Mouse (Mus musculus) monocyte, adult 2 months (primary cell): ENCODE results near the gene Gnl1.
"Not testable (repeated sequence)": the region's sequence is repeated elsewhere in the genome, so short reads cannot be mapped to it uniquely, and the experiment has no call there.

Experiments used
- DNase-seq, 2 experiments: peaks; one replicate each; pipeline ENCODE4 v3.0.0; 2022; ENCODE audit warnings: low spot score in 2 of 2, low read depth in 1 of 2

The Gnl1 gene

DNA sequence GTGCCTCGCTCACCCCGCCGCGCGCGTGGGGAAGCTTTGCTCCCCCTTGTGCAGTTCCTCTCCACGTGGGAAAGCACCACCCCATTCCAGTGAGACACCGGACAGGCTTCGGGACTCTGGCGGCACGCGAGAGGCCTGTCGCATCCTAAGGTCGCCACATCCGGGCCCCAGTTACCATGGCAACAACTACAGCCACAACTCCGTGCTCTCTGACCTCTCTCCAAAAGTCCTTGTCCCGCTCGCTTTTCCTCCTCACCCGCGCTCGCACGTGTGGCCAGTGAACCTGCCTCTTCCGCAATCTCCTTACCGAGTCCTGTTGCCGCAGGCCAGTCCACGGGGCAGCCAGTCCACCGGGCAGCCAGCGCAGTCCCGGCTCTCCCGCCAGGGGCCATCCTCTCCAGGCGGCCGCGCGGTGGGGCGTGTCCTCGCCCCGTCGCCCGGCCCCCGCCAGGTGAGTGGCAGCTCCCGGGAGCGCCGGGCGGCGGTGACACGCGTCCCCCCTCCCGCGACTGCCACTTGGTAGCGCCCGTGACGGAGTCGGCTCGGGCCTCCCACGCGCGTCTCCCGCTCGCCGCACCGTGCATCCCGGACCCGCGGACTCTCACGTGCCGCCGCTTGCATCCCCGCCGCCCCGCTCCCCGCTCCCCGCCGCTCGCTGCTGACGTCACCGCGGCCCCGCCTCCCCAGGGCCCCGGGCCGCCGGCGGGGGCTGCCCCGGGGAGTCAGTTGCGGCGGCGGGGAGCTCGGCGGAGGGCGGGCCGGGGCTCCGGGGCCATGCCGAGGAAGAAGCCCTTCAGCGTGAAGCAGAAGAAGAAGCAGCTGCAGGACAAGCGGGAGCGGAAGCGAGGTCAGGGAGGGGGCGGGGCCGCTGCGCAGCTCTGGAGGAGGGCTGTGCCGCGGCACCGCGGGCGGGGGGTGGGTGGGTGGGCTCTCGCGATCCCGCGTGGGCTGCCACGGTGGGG, at the start of gene Gnl1, which contains the start of gene Prr3:
Gene Gnl1 (plus strand): TSS at position 451 of the 962 bp plus-strand sequence.
Gene Prr3 (minus strand): TSS at position 836 of the 962 bp plus-strand sequence.
- peak; percentile 83 to 90 for DNase-seq

- DNase-seq: no peak
These were observed 49.0 kb upstream of the Gnl1 start for GRCm38 (mm10) chr17:35930627-35931026.

DNA sequence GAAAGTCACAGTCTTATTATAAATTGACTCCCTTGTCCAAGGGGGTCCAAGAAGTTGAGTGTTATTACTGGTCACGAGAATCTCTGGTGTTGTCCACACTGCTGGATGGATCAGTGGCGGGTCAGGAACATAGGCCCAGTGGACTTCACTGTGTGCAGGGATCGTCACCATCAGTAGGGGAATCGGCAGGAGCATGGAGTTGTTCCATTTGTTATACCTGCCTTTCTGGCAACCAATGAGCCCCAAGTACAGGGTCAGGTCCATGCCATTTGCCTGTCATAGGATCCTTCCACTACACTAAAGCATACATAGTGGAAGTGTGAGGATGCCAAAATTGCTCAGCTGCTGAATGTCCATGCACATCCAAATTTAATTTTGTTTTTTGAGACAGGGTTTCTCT, 47.0 kb upstream of the Gnl1 start:
- no peak for DNase-seq

DNA sequence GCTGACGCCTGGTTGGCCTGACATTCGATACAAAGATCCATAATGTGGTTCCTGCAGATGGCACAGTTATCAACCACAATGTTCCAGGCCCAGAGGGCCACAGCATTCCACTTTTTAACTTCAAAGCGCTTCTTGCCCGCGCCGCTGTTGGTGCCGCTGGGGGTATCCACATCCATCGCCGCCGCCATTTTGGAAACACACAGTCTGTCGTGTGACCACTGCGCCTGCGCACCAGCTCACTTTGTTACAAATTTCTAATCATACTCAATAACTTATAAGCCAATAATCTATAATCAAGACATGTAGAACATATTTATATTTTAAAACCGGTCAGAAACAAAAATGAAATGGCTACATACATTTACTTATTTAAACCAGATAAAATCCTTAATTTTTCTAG, 43.9 kb upstream of the Gnl1 start:
- DNase-seq: not testable (repeated sequence)

DNA sequence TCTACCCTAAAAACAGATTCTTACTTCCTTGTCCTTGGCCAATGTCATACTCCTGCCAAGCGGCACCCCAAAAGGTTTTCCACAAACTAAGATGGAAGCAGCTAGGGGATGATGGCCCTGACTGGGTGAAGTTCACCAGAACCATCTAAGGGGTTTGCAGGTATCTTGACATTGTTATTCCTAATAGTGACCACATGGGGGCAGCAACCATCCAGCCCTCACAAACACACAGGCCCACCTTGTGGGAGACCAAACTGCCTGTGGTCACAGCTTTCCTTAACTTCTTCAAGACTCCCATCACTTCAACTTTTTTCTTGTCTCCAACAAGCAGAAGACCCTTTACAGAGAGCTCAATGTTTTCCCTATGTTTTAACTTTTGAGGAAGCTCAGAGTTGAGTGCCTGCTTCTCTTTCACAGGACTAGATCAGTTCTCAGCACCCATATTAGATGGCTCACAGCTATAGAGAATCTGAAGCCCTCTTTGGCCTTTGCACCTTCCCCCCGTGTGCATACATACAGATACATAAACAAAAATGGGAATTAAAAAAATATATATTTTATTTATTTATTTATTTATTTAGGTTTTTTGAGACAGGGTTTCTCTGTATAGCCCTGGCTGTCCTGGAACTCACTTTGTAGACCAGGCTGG, 41.8 kb upstream of the Gnl1 start:
- no peak for DNase-seq

DNA sequence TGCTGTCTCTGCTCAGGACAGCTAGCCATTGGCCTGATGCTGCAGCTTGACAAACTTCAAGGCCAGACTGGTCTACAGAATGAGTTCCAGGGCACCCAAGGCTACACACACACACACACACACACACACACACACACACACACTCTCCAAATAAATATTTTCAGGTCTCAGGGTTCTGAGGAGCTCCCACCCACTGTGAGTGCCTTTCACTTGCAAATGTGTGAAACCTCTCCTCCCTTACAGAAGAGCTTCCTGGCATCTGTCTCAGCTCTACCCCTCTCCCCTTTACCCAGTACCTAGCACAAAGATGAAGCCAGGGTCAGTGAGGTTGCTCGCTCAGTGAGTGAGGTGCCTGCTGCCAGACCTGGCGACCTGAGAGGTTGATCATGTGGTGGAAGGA, 40.5 kb upstream of the Gnl1 start:
- DNase-seq: no peak

- no peak for DNase-seq
These were observed 39.7 kb upstream of the Gnl1 start for GRCm38 (mm10) chr17:35939941-35940340.

GRCm38 (mm10) chr17:35950946-35951345, 28.7 kb upstream of the Gnl1 start:
- DNase-seq: not testable (repeated sequence)

GRCm38 (mm10) chr17:35952559-35952958, 27.1 kb upstream of the Gnl1 start:
- not testable (repeated sequence) for DNase-seq

DNA sequence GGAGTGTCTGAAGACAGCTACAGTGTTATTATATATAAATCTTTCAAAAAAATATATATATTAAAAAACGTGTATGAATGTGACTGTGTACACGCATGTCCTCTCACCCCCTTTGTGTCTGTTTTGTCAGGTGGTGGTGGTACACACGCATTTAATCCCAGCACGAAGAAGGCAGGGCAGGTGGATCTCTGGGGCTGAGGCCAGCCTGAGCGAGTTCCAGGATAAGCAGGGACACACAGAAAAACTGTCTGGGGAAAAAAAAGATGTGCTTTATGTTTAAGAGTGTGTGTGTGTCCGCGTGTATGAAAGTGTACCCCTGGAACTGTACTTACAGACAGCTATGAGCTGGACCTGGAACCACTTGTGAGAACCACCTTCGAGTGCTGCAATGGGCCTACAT, 25.0 kb upstream of the Gnl1 start:
- DNase-seq: no peak

DNA sequence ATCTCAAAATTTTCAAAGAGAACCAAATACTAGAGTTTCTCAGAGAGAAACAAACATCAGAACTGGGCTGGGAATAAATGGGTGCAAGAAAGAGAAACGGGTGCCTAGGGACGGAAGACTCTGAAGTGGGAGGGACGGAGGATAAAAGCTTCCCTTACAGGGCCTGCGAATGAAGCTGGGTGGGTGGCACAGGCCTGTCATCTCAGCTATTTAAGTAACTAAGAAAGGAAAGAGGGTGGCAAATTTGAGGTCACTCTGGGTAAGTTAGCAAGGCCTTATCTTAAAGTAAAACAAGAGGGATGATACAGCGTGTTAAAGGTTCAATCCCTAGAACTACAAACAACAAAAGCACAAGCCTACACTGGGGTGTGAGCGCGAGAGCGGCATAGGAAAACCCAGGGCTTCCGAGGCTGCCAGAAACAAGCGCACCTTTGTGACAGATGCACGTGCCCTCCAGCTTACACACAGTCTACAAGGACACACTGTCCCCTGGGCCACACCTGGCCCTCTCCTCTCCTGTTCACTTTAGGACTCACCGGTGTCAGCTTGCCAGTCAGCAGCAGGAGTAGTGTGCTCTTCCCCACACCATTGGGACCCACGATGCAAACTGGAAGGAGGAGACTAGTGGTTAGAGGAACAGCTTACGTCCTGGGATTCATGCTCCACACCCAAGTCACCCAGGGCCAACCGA, 21.0 kb upstream of the Gnl1 start:
- DNase-seq: no peak

DNA sequence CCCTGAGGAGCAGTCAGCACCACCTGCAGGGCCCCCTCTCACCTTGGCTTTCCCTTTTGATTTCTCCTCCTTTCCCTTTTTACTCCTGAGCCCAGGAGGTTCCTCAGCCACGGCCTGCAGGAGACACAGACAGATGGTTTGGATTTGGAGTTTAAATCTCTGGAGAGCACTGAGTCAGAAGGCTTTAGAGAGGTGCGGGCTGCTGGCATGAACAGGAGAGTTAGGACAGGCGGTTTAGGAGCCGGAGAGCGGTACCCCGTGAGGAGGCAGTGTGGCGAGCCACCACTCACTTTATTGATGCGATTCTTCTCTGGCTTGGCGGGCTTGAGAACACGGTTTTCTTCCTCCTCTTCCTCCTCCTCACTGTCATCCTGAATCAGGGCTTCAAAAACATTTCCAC, 16.4 kb upstream of the Gnl1 start:
- no peak for DNase-seq

DNA sequence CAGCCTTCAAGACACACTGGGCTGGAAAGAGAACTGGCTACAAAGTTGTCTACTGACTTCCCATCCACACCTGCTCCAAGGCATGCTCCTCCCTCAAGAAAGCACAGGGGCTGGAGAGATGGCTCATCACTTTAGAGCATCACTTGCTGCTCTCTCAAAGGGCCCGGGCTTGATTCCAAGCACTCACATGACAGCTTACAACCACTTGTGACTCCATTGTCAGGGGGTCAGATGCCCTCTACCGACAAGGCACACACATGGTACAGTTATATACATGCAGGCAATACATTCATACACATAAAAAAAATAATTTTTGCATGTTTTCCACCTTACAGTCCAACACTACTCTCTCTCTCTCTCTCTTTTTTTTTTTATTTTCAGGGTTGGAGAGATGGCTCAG, 12.0 kb upstream of the Gnl1 start:
- DNase-seq: no peak

DNA sequence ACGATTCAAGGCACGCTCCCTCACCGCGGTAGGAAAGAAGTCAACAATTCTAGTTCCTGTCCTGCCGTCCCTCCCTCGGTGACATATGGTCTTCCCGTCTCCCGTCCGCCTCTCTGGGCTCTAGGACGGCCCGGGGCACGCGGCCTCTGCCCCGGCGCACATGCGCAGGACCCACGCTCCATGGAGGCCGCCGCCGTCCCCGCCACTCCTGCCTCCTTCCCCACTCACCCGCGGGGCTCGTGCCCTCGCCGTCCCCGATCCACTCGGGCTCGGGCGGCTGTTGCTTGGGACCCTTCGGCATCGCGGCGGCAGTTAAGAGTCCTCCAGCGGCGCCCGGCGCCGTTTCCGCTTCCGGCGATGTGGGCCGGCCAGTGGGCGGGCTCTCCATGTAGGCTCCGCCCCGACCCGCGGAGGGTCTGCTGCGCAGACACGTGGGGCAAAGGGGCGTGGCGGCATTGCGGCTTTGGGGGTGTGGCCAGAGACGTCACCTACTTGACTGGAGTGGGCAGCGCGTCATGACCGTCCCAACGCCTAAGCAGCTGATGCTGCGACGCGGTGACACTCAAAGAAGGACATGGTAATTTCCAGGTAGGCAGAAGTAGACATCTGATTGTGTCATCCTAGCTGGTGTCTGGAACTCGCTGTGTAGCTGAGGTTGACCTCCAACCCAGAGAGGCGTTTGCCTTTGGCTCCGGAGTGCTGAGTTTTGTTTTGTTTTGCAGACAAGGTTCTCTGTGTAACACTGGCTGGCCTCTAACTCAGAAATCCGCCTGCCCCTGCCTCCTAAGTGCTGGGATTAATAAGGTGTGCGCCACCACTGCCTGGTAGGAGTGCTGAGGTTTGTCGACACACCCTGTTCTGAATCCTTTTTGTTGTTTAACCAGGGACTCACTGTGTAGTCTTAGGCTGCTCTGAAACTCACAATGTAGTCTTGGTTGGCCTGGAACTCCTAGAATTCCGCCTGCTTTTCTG, 9.9 kb upstream of the Gnl1 start, which contains the start of gene Abcf1:
Gene Abcf1 (minus strand): TSS at position 344 of the 972 bp plus-strand sequence.
- peak; percentile 98 to 100 for DNase-seq

GRCm38 (mm10) chr17:35972131-35972530, 7.5 kb upstream of the Gnl1 start:
- DNase-seq: no peak

- DNase-seq: no peak
These were observed 745 bp upstream of the Gnl1 start for GRCm38 (mm10) chr17:35978811-35979400.

GRCm38 (mm10) chr17:35980363-35980754, 708 bp downstream of the Gnl1 start:
- peak in 1 of 2 experiments; percentile 24 for DNase-seq

DNA sequence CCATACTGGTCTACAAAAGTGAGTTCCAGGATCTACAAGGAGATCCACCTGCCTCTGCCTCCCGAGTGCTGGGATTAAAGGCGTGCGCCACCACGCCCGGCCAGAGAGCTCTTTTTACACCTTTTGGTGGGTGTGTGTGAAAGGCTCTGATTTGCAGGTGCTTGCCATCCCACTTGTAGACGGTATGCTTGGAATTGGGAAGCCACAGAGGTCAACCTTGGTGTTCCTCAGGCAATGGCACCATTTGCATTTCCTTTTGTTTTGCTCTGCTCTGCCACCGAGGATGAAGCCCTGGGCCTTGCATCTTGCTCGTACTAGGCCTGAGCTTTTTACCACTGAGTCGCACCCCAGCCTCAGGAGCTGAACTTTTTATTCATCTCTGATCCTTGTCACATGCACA, 2.1 kb downstream of the Gnl1 start:
- no peak for DNase-seq

DNA sequence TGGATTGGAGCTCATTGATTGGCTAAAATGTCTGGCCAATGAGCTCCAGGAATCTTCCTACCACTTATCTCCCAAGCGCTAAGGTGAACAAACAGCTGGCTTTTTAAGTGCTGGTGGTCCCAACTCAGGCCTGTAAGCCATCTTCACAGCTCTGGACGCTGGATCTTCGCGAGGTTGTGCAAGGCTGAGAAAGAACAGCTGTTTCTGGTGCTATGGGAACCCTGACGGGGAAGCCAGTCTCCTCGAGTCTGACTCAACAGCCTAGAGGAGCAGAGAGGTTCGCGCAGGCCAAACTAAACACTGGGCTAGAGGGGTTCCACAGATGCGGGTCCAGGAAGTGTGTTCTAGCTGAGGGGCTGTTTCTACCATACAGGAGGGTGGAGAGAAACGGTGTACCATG, 12.1 kb downstream of the Gnl1 start:
- DNase-seq: no peak

DNA sequence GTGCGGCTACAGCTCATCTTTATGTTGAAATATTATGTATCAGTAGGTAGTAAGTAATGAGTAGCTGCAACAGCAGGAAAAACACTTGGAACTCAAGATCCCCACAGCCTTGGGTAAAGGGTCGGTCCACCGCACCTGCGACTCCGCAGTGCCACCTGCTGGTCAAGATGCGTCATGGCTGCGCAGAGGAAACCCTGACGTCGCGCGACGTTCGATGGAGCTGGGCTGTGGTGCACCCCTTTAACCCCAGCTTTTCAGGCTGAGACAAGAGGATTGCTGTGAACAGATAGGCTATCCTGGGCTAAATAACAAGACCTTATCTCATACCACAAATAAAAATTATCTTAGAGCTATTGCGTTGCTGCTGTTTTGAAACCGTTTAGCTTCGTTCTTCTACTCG, 14.0 kb downstream of the Gnl1 start:
- DNase-seq: peak in 1 of 2 experiments; percentile 59
